Comparison of ENCODE assay signal across 9 mouse cellular contexts in genomic region chr1:45312870-45313269, GRCm38 (mm10). TPM values are rescaled to one million over a fixed set of nuclear protein-coding genes. Genes with fewer than 3 reads are reported as not detected.
DNase-seq lines count a peak whose midpoint lies in the region; TF ChIP-seq lines count a peak whose summit lies in the region.
"Had no signal": no experiment of that assay in that cellular context is flagged by ENCODE, and none has a peak within 500 bp of the region (broad histone marks: within the 10 kb centered on the region; RNA-seq: fewer than 3 reads in every experiment).

No protein-coding gene starts in this region.

- H3K4me3 ChIP-seq in gastrocnemius, adult 2 months: peak overlapping the region; percentile 70
- H3K4me3 ChIP-seq in limb, embryonic 10.5 days: peak overlapping the region; percentile 57

- no peaks in the 10 kb centered on the region for H3K9me3 ChIP-seq in limb, embryonic 10.5 days (replicated peaks)

- intact Hi-C loops in gastrocnemius, adult 2 months (cut with DNase I): loop anchor here (10.0 kb wide), 1 partner anchor 1078 kb away; no protein-coding TSS in a partner anchor

- peaks cover 24% of the 10 kb centered on the region for H3K4me1 ChIP-seq in limb, embryonic 10.5 days

- no peaks in the 10 kb centered on the region for H3K27me3 ChIP-seq in limb, embryonic 10.5 days (ENCODE audit: low read depth, poor library complexity, severe bottlenecking)

- no peak for TF ChIP-seq CTCF in gastrocnemius, adult 2 months (IDR thresholded peaks at IDR 0.05)

- peaks cover 9% of the 10 kb centered on the region; the same call in 1 of the 2 replicates for H3K36me3 ChIP-seq in limb, embryonic 10.5 days

- H3K27ac ChIP-seq in gastrocnemius, adult 2 months: peak overlapping the region; percentile 86
- H3K27ac ChIP-seq in limb, embryonic 10.5 days: peak overlapping the region; percentile 93

- DNase-seq in gastrocnemius, adult 2 months: no peak
- DNase-seq in gastrocnemius, postnatal 4 days (ENCODE audit: low spot score in 2 of 2): no peak
- DNase-seq in retina, postnatal 1 day: peak; percentile 3
- DNase-seq in retina, embryonic 14.5 days (ENCODE audit: low spot score): no peak
- peak; percentile 60 for DNase-seq in limb, embryonic 10.5 days (ENCODE audit: low spot score)
- DNase-seq in T-cell, adult 2 months (ENCODE audit: low spot score): no peak
- no peak for DNase-seq in left cerebral cortex, adult 11 months (ENCODE audit: low spot score)
- DNase-seq in adrenal gland, adult 8-10 months: no peak

RNA-seq across cellular contexts. Expression of gene Col3a1, which starts 1.5 kb away (rescaled TPM):
- 100 to 1,000 TPM; 139 to 163 TPM for total RNA-seq in gastrocnemius, adult 2 months (2021)
- 1,000 to 10,000 TPM; 5,402 to 5,586 TPM for total RNA-seq in gastrocnemius, postnatal 4 days (2021)
- 348 and 463 TPM in 2 replicates for polyA plus RNA-seq in limb, embryonic 10.5 days (2016; fragmentation: Nextera tagmentation; extraction: Ambion mirVana)
- 10 to 100 TPM; 32.9 to 97.5 (median 53.0) TPM for total RNA-seq in adrenal gland, adult 8-10 months (2022)
- polyA plus RNA-seq: activated CD4-positive, CD25-positive, alpha-beta regulatory T cell, adult 4 months had no signal

Comparison
In these comparisons a context has a peak if more than half of its experiments do, and no peak if none do; other contexts are left out.
1. DNase-seq: peak in retina, postnatal 1 day (single experiment) and limb, embryonic 10.5 days (single experiment); none in gastrocnemius, adult 2 months (single experiment), gastrocnemius, postnatal 4 days (0 of 2), retina, embryonic 14.5 days (single experiment), T-cell, adult 2 months (single experiment), left cerebral cortex, adult 11 months (single experiment) and adrenal gland, adult 8-10 months (single experiment).
2. RNA of gene Col3a1, which starts 1.5 kb away (total RNA-seq): 5,402 to 5,586 TPM in gastrocnemius, postnatal 4 days; 139 to 163 TPM in gastrocnemius, adult 2 months and 32.9 to 97.5 TPM in adrenal gland, adult 8-10 months; every median in the first group is over 10 times any median in the second.